Mouse (Mus musculus): ENCODE results near the gene Slc12a8. TPM values are rescaled to one million over a fixed set of nuclear protein-coding genes. Genes with fewer than 3 reads are reported as not detected.
A peak's percentile ranks its signal among the peaks of the same experiment; 100 is the strongest.

Slc12a8 gene
- polyA plus RNA-seq, 1 experiment = not detected

DNA sequence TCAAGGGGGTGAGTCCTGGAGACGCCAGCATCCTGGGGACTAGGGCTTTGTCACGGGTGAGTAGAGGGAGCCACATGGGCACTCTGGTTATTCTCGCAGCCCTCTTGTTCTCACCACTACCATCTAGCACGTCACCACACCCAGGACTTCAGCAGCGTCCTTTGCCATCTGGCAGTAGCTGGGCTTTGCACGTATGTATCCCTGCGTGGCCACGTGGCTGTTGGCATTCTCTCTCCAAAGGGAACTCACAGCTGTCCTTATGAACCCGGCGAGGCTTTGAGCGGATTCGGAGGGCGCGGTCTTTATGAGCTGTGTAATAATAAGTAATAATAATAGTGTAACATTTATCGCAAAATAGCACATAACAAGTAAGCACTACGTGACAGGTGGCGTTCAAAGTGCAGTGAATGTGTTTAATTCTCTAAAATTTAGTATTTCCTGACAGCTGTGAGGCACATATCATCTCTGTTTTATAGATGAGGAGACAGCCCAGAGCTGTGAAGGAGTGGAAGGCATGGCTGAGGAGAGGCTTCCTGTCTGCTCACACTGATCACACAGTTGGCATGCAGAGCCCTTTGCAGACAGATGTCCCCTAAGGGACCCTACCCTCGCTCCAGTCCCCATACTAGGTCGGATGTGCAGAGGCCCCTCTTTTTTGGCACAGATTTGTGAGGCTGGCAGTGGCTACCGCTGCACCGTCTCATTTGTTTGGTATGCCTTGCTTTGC is 20.5 kb downstream of the Slc12a8 start:
- H3K4me3 ChIP-seq (ENCODE audit: insufficient read depth, low read length) = no peak overlapping the region
- no peak overlapping the region for H3K27ac ChIP-seq (ENCODE audit: insufficient read depth, low read depth, low read length)
- H3K4me1 ChIP-seq (ENCODE audit: control insufficient read depth, insufficient read depth, low read length) = 0 out of 2 replicates have a peak, but pooled peaks cover 2% of the 10 kb centered on the region
- TF ChIP-seq CTCF (IDR thresholded peaks at IDR 0.05; ENCODE audit: low read depth, low read length) = no peak
- TF ChIP-seq POLR2A (IDR thresholded peaks at IDR 0.05; ENCODE audit: borderline replicate concordance, low read depth, low read length) = no peak

DNA sequence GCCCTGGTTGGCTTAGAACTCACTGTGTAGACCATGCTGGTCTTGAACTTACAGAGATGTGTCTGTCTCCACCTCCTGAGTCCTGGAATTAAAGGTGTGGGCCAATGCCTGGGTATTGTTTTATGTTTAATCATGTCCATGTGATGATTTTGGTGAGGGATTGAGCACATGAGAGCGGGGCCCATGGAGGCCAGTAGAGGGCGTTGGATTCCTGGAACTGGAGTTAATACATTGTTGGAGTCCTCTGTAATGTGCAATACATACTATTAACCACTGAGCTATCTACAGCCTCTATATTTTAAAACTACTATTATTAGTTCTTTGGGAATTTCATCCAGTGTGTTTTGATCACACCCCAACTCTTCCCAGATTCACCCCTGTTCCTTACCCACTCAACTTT is 27.2 kb downstream of the Slc12a8 start:
- H3K4me1 ChIP-seq (ENCODE audit: control insufficient read depth, insufficient read depth, low read length) = no peaks in the 10 kb centered on the region
- H3K27ac ChIP-seq (ENCODE audit: insufficient read depth, low read depth, low read length) = no peak overlapping the region
- no peak overlapping the region for H3K4me3 ChIP-seq (ENCODE audit: insufficient read depth, low read length)
- TF ChIP-seq CTCF (IDR thresholded peaks at IDR 0.05; ENCODE audit: low read depth, low read length) = no peak
- TF ChIP-seq POLR2A (IDR thresholded peaks at IDR 0.05; ENCODE audit: borderline replicate concordance, low read depth, low read length) = no peak

DNA sequence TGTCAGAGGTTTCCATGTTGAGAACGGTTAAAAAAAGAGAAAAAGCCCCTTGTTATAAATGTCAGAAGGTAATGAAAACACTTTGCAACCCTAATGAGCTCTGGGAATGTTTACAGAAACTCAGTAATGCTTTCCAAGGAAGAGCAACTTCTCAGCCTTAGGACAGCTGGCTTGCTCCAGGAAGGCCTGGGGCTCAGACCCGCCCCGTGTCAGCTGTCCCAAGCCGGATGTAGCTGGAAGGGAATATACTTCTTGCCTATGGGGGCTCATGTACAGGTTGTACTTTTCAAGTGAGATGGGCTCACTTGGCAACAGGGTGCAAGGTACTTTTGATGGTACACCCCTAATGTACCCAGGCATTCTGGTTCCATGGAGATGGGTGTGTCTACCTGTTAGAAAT is 28.4 kb downstream of the Slc12a8 start:
- TF ChIP-seq CTCF (IDR thresholded peaks at IDR 0.05; ENCODE audit: low read depth, low read length) = no peak
- TF ChIP-seq POLR2A (IDR thresholded peaks at IDR 0.05; ENCODE audit: borderline replicate concordance, low read depth, low read length) = no peak
- H3K4me3 ChIP-seq (ENCODE audit: insufficient read depth, low read length) = no peak overlapping the region
- H3K27ac ChIP-seq (ENCODE audit: insufficient read depth, low read depth, low read length) = no peak overlapping the region
- no peaks in the 10 kb centered on the region for H3K4me1 ChIP-seq (ENCODE audit: control insufficient read depth, insufficient read depth, low read length)

DNA sequence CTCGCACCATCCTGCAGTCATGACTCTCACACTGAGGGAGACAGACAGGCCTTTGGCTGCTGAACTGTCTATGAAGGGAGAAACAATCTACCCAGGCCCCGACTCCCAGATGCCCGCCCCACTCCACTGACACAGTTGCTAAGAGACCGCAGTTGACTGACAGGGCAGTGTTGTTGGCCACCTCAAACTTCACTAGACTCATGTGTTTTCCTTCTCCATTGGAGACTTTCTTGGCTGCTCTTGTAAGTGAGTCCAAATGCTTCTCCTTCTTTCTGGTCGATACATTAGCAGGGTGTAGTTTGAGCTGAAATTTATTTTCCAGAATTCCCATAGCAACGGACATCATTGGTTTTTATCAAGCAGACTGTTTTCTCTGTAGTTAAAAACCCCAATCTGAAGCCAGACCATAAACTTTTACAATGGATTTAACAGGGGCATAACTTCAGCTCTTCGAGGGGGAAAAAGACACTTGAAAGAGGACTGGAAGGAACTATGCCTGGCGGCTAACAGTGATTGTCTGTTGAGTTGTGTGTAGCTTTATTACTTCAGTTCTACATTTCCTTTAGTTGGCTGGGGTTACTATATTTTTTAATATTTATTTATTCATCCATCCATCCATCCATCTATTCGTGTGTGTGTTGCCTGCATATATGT is 36.7 kb downstream of the Slc12a8 start:
- H3K4me1 ChIP-seq (ENCODE audit: control insufficient read depth, insufficient read depth, low read length) = no peaks in the 10 kb centered on the region
- H3K27ac ChIP-seq (ENCODE audit: insufficient read depth, low read depth, low read length) = no peak overlapping the region
- TF ChIP-seq CTCF (IDR thresholded peaks at IDR 0.05; ENCODE audit: low read depth, low read length) (no peak), POLR2A (IDR thresholded peaks at IDR 0.05; ENCODE audit: borderline replicate concordance, low read depth, low read length) (no peak)
- no peak overlapping the region for H3K4me3 ChIP-seq (ENCODE audit: insufficient read depth, low read length)

DNA sequence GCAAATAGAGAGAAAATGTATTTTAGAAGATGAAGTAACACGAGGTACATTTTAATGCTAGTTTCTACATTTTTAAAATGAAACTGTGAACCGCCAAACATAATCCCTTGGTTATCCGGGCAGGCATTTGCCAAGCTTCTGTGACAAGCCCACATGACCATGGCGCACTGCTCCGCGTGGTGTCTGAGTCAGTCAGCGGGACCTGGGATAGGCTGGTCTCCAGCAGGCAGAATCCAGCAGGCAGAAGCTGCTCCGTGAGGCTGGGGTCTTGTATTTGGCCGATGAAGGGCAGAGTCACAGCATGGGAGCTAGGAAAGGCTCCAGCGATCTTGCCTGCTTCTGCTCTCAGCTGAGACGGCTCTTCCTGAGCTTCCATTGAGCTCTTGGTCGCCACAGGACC is 41.0 kb downstream of the Slc12a8 start:
- Histone ChIP-seq H3K27ac (ENCODE audit: insufficient read depth, low read depth, low read length) (no peak overlapping the region), H3K4me3 (ENCODE audit: insufficient read depth, low read length) (no peak overlapping the region), H3K4me1 (ENCODE audit: control insufficient read depth, insufficient read depth, low read length) (no peaks in the 10 kb centered on the region)
- no peak for TF ChIP-seq POLR2A (IDR thresholded peaks at IDR 0.05; ENCODE audit: borderline replicate concordance, low read depth, low read length)
- TF ChIP-seq CTCF (IDR thresholded peaks at IDR 0.05; ENCODE audit: low read depth, low read length) = no peak

DNA sequence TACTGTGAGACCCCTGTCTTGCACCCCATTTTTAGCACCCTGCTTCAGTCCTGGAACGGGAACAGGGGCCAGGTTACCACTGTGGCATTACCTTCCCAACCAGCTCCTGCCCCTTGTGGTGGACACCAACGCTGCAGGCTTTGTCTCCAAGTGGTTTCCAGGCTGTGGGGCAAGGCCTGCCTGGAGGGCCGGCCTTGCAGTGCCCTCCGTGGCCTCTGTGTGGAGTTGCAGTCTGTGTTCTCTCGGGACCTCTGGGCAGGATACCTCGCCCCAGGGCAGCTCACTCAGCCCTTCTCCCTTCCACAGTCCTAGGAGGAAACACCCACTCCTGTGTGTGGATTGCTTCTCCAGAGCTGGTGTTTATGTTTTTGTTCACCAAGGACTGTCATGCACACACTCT is 43.2 kb downstream of the Slc12a8 start:
- H3K27ac ChIP-seq (ENCODE audit: insufficient read depth, low read depth, low read length) = no peak overlapping the region

DNA sequence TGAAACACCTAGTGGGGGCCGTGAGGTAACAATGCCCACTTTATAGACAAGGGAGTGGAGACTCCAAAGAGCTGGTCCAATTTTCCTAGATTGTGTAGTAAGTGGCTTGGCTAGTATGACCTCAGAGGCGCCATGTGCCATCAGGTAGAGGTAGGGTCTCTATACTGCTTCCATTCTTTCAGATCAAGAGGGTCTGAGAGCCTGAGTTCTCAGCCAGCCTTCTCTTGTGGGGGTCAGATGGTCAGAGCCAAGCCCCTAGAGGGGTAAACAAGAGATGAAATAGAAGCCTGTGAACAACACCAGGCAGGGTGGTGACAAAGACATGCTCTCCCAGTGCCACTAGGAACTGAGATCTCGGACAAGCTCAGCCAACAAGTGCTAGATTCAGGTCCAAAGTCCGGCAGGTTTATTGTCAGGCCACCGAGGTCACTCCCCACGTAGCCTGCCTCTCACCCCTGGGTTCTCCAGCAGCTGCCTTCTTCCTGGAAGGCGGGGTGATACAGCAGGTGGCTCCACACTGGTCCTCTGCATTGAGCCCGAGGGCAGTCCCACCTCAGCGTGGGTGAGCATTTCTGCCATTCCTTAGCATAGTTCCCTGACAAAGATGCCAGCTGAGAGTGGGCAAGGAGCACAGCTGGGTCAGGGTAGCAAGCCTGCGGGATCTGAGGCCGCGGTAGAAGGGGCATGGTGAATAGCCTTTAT is 44.3 kb downstream of the Slc12a8 start:
- TF ChIP-seq POLR2A (IDR thresholded peaks at IDR 0.05; ENCODE audit: borderline replicate concordance, low read depth, low read length) = no peak
- no peak for TF ChIP-seq CTCF (IDR thresholded peaks at IDR 0.05; ENCODE audit: low read depth, low read length)
- Histone ChIP-seq H3K4me3 (ENCODE audit: insufficient read depth, low read length) (no peak overlapping the region), H3K27ac (ENCODE audit: insufficient read depth, low read depth, low read length) (no peak overlapping the region), H3K4me1 (ENCODE audit: control insufficient read depth, insufficient read depth, low read length) (no peaks in the 10 kb centered on the region)

More for the DNA sequence above, 43.2 kb downstream of the Slc12a8 start:
- TF ChIP-seq POLR2A (IDR thresholded peaks at IDR 0.05; ENCODE audit: borderline replicate concordance, low read depth, low read length) = no peak
- peak; percentile 36 for TF ChIP-seq CTCF (IDR thresholded peaks at IDR 0.05; ENCODE audit: low read depth, low read length)
- Histone ChIP-seq H3K4me1 (ENCODE audit: control insufficient read depth, insufficient read depth, low read length) (no peaks in the 10 kb centered on the region), H3K4me3 (ENCODE audit: insufficient read depth, low read length) (no peak overlapping the region)

DNA sequence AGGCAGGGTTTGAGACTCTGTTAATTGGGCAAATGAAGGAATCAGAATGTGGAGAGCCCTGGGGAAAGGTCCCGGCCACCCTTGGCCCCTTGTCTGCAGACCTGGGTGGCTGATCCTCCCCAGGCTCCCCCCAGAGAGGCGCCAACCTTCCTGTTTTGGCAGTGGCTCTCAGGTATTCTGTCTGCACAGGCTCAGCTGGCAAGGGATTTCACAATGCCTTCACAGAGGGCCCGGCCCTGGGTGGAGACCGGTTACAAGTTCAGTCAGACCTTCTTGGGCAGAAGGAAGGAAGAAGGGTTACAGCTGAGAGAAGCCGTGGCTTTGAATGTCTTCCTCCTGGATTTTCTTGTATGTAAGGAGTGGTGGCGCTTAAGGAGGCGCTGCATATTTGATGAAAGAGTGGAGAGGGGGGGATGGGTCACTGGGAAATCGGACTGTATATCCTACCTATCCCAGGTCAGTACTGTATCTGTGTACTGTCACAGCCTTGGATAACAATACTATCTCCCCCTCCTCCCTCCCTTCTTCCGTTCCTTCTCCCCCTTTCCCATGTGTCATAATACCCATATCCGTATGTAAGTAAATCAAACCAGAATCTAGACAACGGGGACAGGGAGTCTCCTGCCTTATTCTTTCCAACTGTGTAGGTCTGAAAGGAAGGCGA is 45.9 kb downstream of the Slc12a8 start:
- no peak overlapping the region for H3K27ac ChIP-seq (ENCODE audit: insufficient read depth, low read depth, low read length)
- H3K4me3 ChIP-seq (ENCODE audit: insufficient read depth, low read length) = no peak overlapping the region

DNA sequence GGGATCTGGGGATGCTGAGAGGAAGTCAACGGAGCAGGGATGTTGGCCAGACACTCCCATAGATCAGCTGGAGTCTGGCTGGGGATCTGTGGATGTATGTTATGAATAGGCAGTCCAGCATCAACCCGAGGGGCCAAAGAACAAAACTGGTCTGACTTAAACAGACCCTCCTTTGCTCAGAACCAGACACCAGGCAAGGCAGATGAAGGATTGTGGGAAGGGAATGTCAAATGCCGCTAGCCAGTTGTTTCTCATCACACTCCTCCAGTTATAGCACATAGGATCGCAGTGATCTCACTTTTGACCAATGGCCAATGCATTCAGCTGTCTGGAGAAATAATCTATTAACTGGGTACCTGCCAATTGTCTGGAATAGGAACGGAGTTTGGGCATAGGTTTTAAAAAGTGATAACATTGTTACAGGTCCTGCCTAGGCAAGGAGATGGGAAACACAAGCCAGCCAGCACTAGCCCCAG is 46.4 kb downstream of the Slc12a8 start:
- Histone ChIP-seq H3K4me1 (ENCODE audit: control insufficient read depth, insufficient read depth, low read length) (peaks cover 3% of the 10 kb centered on the region; the same call in 1 of the 2 replicates), H3K4me3 (ENCODE audit: insufficient read depth, low read length) (no peak overlapping the region), H3K27ac (ENCODE audit: insufficient read depth, low read depth, low read length) (no peak overlapping the region)
- no peak for TF ChIP-seq CTCF (IDR thresholded peaks at IDR 0.05; ENCODE audit: low read depth, low read length)
- TF ChIP-seq POLR2A (IDR thresholded peaks at IDR 0.05; ENCODE audit: borderline replicate concordance, low read depth, low read length) = no peak

More for the DNA sequence above, 45.9 kb downstream of the Slc12a8 start:
- TF ChIP-seq CTCF (IDR thresholded peaks at IDR 0.05; ENCODE audit: low read depth, low read length) = no peak
- TF ChIP-seq POLR2A (IDR thresholded peaks at IDR 0.05; ENCODE audit: borderline replicate concordance, low read depth, low read length) = no peak
- H3K4me1 ChIP-seq (ENCODE audit: control insufficient read depth, insufficient read depth, low read length) = no peaks in the 10 kb centered on the region
